25 mouse cellular contexts compared by ENCODE assay signal in the genomic region with DNA sequence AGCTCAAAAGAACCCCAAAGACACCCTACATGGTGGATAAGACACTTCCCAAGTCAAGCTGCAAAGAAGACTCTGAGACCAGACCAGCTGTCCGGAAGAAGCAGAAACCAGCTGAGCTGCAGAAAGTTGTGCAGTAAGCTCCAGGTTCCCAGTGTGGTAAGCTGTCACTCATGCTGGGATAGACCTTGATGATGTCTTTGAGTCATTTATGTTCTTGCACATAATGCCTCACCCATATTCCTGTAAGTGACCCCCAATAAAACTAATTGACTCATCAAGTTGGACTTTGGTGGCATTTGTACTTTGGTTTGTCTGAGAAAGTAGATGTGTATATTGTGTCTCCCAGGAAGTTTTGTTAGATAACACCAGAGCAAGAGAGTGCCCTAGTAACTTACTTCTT.
"Had no signal": no experiment of that assay in that cellular context is flagged by ENCODE, and none has a peak within 500 bp of the region (broad histone marks: within the 10 kb centered on the region; RNA-seq: fewer than 3 reads in every experiment).

No protein-coding gene starts in this region.

- DNase-seq: gastrocnemius, postnatal 25 days; heart, adult 2 months; heart, postnatal 4 days; kidney, adult 11 months; kidney, adult 2 months; kidney, adult 9 months; kidney, postnatal 14 days; kidney, postnatal 36 days; layer of hippocampus, adult 9-11 months; layer of hippocampus, postnatal 36 days; left cerebral cortex, postnatal 4 days had no signal

- H3K36me3 ChIP-seq: heart, embryonic 13.5 days; heart, embryonic 15.5 days; hindbrain, embryonic 10.5 days; hindbrain, embryonic 12.5 days; kidney, embryonic 15.5 days; limb, embryonic 13.5 days; limb, embryonic 15.5 days; liver, embryonic 12.5 days had no signal

- H3K4me3 ChIP-seq: heart, adult 2 months; heart, embryonic 13.5 days; heart, embryonic 15.5 days; hindbrain, embryonic 10.5 days; hindbrain, embryonic 12.5 days; kidney, embryonic 15.5 days; limb, embryonic 13.5 days; limb, embryonic 15.5 days; liver, embryonic 12.5 days had no signal

- H3K27ac ChIP-seq: heart, adult 2 months; heart, embryonic 13.5 days; heart, embryonic 15.5 days; hindbrain, embryonic 10.5 days; hindbrain, embryonic 12.5 days; hindbrain, embryonic 14.5 days; kidney, embryonic 15.5 days; kidney, postnatal 0 days; limb, embryonic 13.5 days; limb, embryonic 15.5 days; liver, embryonic 12.5 days; liver, embryonic 14.5 days had no signal

- H3K27me3 ChIP-seq: heart, embryonic 13.5 days; heart, embryonic 15.5 days; hindbrain, embryonic 12.5 days; kidney, embryonic 15.5 days; limb, embryonic 13.5 days; limb, embryonic 15.5 days; liver, embryonic 12.5 days had no signal

- H3K4me2 ChIP-seq: heart, embryonic 11.5 days; heart, embryonic 13.5 days; heart, embryonic 15.5 days; hindbrain, embryonic 12.5 days; hindbrain, embryonic 14.5 days; kidney, embryonic 15.5 days; limb, embryonic 13.5 days; limb, embryonic 15.5 days; liver, embryonic 12.5 days had no signal

- ATAC-seq: hindbrain, embryonic 16.5 days; inflammation-experienced regulatory T-cells, adult 6 months; liver, embryonic 12.5 days had no signal

- H3K9me3 ChIP-seq: heart, embryonic 15.5 days; hindbrain, embryonic 12.5 days; kidney, embryonic 15.5 days; limb, embryonic 13.5 days; limb, embryonic 15.5 days; liver, embryonic 12.5 days had no signal

- H3K4me1 ChIP-seq: heart, embryonic 13.5 days; heart, embryonic 15.5 days; hindbrain, embryonic 10.5 days; hindbrain, embryonic 12.5 days; limb, embryonic 13.5 days; limb, embryonic 15.5 days; liver, embryonic 12.5 days had no signal

- H3K9ac ChIP-seq: heart, embryonic 13.5 days; heart, embryonic 15.5 days; hindbrain, embryonic 12.5 days; hindbrain, embryonic 14.5 days; kidney, embryonic 15.5 days; limb, embryonic 13.5 days; limb, embryonic 15.5 days; liver, embryonic 12.5 days; liver, embryonic 14.5 days had no signal
